Mouse (Mus musculus): ENCODE data around the gene Gm7970.
"Not testable (repeated sequence)": the region's sequence is repeated elsewhere in the genome, so short reads cannot be mapped to it uniquely, and the experiment has no call there.

Gene Gm7970

GRCm38 (mm10) chr14:41555483-41555882 is at the start of gene Gm7970:
Gene Gm7970, minus strand, starts transcription at chr14:41555583.
- not testable (repeated sequence) for DNase-seq (ENCODE audit: low read depth, low spot score)

- DNase-seq (ENCODE audit: low read depth, low spot score) = not testable (repeated sequence)
Measured at GRCm38 (mm10) chr14:41600935-41601334, 45.6 kb upstream of the Gm7970 start.

GRCm38 (mm10) chr14:41586346-41586745 is 31.0 kb upstream of the Gm7970 start:
- not testable (repeated sequence) for DNase-seq (ENCODE audit: low read depth, low spot score)

- DNase-seq (ENCODE audit: low read depth, low spot score) = not testable (repeated sequence)
Measured at GRCm38 (mm10) chr14:41572911-41573310, 17.5 kb upstream of the Gm7970 start, which contains the start of gene 1700049E17Rik2. Gene 1700049E17Rik2, plus strand, starts transcription at chr14:41573211.

GRCm38 (mm10) chr14:41524695-41525094 is 30.7 kb downstream of the Gm7970 start:
- not testable (repeated sequence) for DNase-seq (ENCODE audit: low read depth, low spot score)

- DNase-seq (ENCODE audit: low read depth, low spot score) = not testable (repeated sequence)
Measured at GRCm38 (mm10) chr14:41520683-41521082, 34.7 kb downstream of the Gm7970 start.
